Mouse (Mus musculus): Measurements from ENCODE around the gene Armc8. TPM values are rescaled to one million over a fixed set of nuclear protein-coding genes. Genes with fewer than 3 reads are reported as not detected.
"Not testable (repeated sequence)": the region's sequence is repeated elsewhere in the genome, so short reads cannot be mapped to it uniquely, and the experiment has no call there.

Gene Armc8
- 10 to 100 TPM; 18.9 to 19.4 TPM for total RNA-seq (2021)

- peak; percentile 91 to 96 for DNase-seq
- intact Hi-C loops (cut with DNase I): loop anchor here (10.0 kb wide), 1 partner anchor 324 kb away; the partner anchor contains the start of gene Cep70
Measured at GRCm38 (mm10) chr9:99568347-99569070, at the start of gene Armc8. Armc8 (minus strand) TSS chr9:99568899.

DNA sequence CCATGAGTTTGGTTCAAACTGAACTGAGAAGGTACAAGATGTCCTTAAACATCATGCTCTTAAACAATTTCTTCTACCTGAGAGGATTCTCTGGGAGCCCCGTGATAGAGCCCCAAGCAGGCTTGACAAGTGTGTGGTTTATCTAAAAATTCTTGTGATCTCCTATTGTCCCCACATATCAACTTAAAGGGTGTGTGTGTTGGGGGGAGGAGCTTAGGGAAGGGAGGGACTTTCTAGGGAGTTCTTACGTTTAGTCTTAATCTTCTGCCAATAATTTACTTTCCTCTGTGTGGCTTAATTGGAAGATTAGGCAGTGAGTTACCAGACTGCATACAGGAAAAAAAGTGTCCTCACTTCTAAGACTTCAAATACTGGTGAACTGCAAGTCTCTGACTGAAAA is 43.5 kb upstream of the Armc8 start, which contains the start of gene A4gnt:
A4gnt (plus strand) TSS at position 301 of the 400 bp plus-strand sequence.
- intact Hi-C loops (cut with DNase I): no loop called here

GRCm38 (mm10) chr9:99603566-99603965 is 34.9 kb upstream of the Armc8 start:
- DNase-seq: no peak
- intact Hi-C loops (cut with DNase I): no loop called here

More for the DNA sequence above, 43.5 kb upstream of the Armc8 start, which contains the start of gene A4gnt:
- no peak for DNase-seq

DNA sequence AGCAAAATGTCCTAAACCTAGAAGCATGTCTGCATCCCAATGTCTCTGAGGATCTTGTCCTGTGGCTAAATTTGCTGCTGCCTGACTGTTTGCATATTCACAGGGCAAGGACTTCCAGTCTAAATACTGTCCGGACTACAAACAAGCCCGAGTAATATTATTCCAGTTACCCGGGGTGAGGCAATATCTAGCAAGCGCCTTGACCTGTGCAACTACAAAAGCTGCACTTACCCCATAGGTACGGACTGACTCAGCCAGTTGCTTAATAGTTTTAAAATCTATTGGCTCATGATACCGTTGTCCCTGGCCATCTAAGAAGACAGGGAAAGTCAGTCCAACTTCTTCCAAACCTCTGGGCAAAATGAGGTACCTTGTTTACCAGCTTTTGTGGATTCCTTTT is 30.4 kb upstream of the Armc8 start:
- intact Hi-C loops (cut with DNase I); DNase-seq: not testable (repeated sequence)

DNA sequence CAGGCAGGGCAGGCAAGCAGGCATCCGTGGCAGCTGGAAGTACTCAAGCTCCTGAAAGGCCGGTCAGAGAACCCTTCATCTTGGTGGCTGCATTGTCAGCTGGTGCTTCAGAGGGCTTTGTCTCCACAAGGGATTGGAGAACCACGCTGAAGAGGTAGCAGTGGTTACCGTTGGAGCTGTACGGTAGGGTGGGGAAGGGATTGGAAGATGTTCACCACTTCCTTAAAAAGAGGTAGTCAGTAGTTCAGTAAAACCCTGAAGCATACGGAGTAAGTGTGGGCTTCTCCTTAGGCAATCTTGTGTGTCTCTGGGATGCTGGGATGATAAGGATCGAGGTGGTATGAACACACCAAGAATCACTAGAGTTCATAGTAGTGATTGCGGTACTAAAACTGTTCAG is 22.4 kb upstream of the Armc8 start:
- intact Hi-C loops (cut with DNase I): no loop called here
- DNase-seq: no peak

GRCm38 (mm10) chr9:99587505-99588202 is 19.0 kb upstream of the Armc8 start:
- peak; percentile 48 to 60 for DNase-seq
- intact Hi-C loops (cut with DNase I): loop anchor here (1.0 kb wide), 1 partner anchor 75 kb away; no protein-coding TSS in a partner anchor

- intact Hi-C loops (cut with DNase I): loop anchor here (2.0 kb wide), 1 partner anchor 110 kb away; no protein-coding TSS in a partner anchor
- peak in 1 of 2 experiments; percentile 16 for DNase-seq
Measured at GRCm38 (mm10) chr9:99580655-99581054, 12.0 kb upstream of the Armc8 start.

DNA sequence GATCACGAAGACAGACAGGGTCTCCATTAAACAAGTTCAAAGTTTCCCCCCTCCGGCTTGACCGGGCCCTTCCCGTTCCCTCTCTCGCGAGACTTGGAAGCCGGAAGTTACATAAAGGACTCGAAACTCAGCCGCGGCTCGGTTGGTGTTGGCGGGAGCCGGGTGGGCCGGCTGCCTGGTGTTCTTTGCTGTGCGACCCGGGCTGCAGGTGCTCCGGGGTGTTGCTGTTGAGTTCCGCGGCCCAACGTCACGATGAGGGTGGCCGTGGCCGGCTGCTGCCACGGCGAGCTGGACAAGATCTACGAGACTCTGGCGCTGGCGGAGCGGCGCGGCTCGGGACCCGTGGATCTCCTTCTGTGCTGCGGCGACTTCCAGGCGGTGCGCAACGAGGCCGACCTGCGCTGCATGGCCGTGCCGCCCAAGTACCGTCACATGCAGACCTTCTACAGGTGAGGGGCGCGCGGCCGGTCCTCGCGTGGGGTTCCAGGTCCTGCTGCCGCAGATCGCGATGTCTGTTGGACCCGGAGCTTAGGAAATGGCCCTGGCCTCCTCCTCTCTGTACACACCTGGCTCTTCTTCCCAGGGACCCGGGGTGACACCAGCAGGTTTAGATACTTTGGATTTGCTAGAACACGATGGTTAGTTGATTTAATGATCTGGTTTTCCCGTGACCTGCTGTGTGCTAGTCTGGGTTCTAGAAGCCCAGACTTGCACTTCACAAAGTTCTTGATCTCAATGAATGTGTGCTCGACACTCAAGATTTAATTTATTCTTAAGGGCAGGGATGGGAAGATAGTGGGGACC is 7.2 kb upstream of the Armc8 start, which contains the start of gene Dbr1:
Dbr1 (plus strand) TSS at position 123 of the 804 bp plus-strand sequence.
- peak; percentile 93 for DNase-seq
- intact Hi-C loops (cut with DNase I): loop anchor here (10.0 kb wide), 2 partner anchors 511 to 591 kb away; partner anchors contain the start of gene Faim

GRCm38 (mm10) chr9:99569071-99569397 is 335 bp upstream of the Armc8 start:
- DNase-seq: peak in 1 of 2 experiments; percentile 27
- intact Hi-C loops (cut with DNase I): loop anchor here (10.0 kb wide), 1 partner anchor 324 kb away; the partner anchor contains the start of gene Cep70

GRCm38 (mm10) chr9:99568023-99568346 is 714 bp downstream of the Armc8 start:
- DNase-seq: no peak
- intact Hi-C loops (cut with DNase I): loop anchor here (10.0 kb wide), 1 partner anchor 323 kb away; the partner anchor contains the start of gene Cep70

- peak; percentile 58 to 65 for DNase-seq
- intact Hi-C loops (cut with DNase I): loop anchor here (10.0 kb wide), 1 partner anchor 319 kb away; the partner anchor contains the start of gene Cep70
Measured at GRCm38 (mm10) chr9:99563714-99564113, 5.0 kb downstream of the Armc8 start.

DNA sequence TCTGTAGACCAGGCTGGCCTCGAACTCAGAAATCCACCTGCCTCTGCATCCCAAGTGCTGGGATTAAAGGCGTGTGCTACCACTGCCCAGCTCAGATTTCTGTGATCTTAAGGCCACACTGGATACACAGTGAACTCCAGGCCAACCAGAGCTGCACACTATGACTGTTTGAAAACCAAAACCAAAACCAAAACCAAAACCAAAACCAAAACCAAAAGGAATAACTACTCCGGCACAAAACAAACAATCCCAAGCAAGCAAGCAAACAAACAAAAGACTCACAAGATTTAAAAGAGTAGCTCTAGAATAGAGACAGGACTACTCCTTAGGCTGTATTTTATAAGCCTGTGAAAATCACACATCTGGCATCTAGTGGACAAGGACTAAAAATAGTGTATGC is 8.3 kb downstream of the Armc8 start:
- DNase-seq: no peak
- intact Hi-C loops (cut with DNase I): loop anchor here (10.0 kb wide), 1 partner anchor 316 kb away; the partner anchor contains the start of gene Cep70

- no peak for DNase-seq
- intact Hi-C loops (cut with DNase I): no loop called here
Measured at GRCm38 (mm10) chr9:99559557-99559904, 9.2 kb downstream of the Armc8 start.

DNA sequence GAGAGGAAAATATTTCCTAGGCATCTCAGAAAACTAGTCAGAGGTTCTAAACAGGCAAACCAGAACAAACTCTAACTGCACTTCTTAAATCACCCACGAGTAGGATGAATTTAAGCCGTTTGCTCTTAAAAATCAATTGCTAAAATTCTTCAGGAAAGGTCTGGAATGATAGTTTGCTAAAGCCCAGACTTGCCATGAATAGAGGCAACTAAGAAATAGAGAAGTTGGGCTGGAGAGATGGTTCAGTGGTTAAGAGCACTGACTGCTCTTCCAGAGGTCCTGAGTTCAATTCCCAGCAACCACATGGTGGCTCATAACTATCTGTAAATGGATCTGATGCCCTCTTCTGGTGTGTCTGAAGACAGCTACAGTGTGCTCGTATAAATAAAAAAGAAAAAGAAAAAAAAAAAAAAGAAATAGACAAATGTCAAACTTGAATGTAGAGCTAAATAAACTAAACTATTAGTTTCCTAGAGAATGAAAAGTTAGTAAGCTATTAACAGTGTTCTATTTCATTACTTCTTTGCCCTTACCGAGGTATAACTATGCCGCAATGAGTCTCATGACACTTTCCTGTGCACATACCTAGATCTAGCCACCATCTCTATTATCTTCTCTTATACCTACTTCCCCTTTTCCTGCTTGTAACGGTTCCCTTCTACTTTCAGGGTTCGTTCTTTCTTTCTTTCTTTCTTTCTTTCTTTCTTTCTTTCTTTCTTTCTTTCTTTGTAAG is 9.7 kb downstream of the Armc8 start:
- intact Hi-C loops (cut with DNase I): no loop called here

GRCm38 (mm10) chr9:99557580-99558300 is 11.0 kb downstream of the Armc8 start:
- no peak for DNase-seq

More for the DNA sequence above, 9.7 kb downstream of the Armc8 start:
- no peak for DNase-seq

GRCm38 (mm10) chr9:99555253-99555652 is 13.4 kb downstream of the Armc8 start:
- intact Hi-C loops (cut with DNase I): no loop called here
- no peak for DNase-seq

More at GRCm38 (mm10) chr9:99557580-99558300, 11.0 kb downstream of the Armc8 start:
- intact Hi-C loops (cut with DNase I): no loop called here

GRCm38 (mm10) chr9:99554052-99554451 is 14.6 kb downstream of the Armc8 start:
- intact Hi-C loops (cut with DNase I): no loop called here
- DNase-seq: no peak

DNA sequence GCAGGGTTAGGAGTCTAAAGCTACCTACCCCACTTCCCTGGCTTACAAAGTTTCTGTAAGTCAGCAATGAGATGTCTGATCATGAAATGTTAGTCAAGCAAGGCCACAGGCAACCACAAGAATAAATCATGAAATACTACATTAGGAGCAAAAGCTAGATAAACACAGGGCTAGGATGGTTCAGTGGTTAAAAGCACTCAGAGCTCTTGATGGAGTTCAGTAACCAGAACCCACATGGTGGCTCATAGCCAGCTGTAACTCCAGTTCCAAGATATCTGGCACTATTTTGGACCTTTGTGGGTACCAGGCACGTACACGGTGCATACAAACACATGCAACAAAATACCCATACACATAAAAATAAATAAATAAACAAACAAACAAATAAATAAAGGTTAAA is 15.7 kb downstream of the Armc8 start:
- no peak for DNase-seq
- intact Hi-C loops (cut with DNase I): no loop called here

DNA sequence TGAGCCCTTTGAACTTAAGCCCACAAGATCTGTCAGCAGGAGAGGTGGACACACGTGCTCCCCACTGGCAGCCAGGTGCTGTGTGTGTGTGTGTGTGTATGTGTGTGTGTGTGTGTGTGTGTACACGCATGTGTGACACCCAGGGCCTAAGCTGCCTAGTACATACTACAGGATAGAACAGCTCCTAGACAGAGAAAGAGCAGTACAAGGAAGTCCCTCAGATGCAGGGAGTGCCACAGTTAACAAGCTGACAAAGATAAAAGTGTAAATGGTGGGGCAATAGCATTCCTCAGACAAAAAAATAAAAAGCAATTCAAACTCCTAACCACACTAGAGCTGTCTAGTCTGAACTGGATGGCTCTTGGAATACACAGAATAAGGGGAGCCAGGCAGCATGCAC is 16.6 kb downstream of the Armc8 start:
- DNase-seq: no peak

More for the DNA sequence above, 16.6 kb downstream of the Armc8 start:
- intact Hi-C loops (cut with DNase I): no loop called here
